Mouse (Mus musculus) c-Kit-positive CD71-positive TER-119-positive erythroid progenitor cells, embryonic 14.5 days (primary cell): Measurements from ENCODE around the gene Amph.
"Not testable (repeated sequence)": the region's sequence is repeated elsewhere in the genome, so short reads cannot be mapped to it uniquely, and the experiment has no call there.

ENCODE experiments used
- DNase-seq: peaks from one replicate; pipeline ENCODE4 v3.0.0-alpha.2; 2013; ENCODE audit warnings: low spot score

Gene Amph

DNA sequence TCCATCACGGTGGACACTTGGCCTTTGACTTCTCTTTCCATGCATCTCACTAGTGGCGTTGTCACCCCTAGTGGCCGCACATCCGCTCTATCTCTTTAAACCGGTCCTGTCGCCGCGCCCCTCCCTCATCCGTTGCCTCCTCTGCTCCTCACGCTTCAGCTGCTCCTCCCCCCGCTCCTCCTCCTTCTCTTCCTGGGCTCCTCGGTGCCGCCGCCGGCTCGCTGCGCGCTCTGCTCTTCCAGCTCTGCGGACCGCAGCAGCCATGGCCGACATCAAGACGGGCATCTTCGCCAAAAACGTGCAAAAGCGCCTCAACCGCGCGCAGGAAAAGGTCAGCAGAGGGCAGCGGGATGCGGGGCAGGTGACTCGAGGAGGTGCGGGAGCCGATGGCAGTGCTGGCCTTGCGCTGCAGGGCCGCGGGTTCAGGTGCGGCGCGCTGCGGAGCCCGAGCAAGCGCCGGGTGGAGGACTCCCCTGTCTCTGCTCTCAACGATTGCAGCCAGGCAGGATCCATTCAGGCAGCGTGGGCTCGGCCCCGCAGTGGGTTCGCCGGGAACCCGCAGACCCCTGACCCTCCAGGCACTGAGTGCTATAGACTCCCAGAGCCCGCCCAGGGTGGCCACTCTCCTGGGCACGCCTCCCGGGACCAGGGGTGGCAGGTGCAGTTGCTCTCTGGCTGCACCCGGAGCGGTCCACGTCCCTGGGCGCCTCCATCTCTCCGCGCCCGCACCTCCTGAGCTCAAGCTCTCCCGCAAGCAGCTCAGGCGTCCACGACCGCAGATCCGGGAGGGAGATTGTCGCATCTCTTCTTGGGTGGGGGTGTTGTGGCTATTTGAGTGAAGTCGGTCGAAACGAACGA, at the start of gene Amph:
Gene Amph (plus strand): TSS at position 35 of the 858 bp plus-strand sequence.
- DNase-seq: no peak

DNA sequence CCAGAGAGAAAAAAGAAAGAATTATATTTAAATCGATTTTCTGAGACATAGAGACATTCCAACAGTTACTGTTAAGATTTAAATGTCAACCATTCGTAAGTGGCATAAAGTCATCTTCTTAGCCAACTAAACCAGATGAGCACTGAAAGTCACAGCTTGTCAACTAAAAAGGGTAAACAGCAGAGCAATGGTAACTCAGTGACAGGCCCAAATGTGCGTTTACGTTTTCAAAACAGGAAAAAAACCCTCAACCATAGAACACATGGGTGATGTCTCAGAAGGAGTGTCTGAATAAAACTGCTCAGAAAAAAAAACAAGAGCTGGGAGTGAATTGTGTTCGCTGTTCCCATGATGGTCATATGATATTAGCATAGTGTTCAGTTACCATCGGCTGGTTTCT, 44.4 kb upstream of the Amph start:
- no peak for DNase-seq

DNA sequence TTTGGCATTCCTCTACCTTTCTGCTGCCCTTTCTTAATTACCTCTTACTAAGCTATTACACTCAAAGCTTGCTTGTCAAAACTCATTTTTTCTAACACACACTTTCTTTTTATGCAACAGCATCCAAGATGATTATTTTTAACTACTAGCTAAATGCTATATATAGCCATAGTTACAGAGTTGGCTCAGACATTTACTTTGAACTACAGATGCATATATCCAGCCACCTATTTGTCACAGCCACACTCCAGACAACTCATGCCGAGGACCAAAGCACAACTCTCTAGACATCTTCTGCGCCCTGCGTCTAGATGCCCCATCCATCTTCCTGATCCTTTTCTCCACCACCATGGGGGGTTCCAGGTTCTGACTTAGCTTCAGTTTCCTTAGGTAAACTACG, 33.2 kb upstream of the Amph start:
- DNase-seq: no peak

DNA sequence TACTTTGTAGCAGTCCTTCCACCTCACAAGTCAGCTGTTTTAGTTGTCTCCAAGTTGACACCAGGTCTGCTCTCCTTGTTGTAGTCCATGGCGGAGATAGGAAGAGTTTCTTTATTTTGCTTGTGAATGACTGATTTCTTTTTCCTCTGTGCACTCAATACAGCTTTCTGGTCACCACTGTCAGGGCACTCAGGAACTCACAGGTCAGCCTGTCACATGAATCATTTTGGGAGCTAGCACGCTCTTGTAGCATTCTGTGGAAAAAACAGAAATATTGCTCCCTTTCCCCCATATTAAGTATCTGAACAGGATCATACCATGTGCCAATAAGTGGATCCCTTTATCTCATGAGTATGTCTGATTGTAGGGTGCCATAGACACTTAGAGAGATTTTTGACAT, 14.8 kb upstream of the Amph start:
- DNase-seq: not testable (repeated sequence)

DNA sequence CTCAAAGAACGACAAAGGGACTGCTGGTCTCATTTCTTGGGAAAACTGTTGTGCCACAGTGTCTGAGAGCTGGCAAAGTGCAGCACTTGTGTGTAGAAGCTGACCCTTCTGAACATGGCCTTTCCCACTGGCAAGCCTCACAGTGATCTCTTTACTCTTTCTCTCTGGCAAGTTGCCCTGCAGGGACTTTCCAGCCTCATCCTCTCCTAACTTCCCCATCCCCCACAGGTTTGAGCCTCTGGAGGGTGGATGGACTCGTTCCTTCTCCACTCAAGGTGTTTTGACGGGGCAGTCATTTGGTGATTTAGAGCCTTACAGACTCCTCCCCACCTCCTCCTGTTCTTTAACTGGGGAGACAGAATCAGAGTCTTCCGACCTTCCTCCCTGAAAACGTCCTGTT, 319 bp upstream of the Amph start:
- no peak for DNase-seq

DNA sequence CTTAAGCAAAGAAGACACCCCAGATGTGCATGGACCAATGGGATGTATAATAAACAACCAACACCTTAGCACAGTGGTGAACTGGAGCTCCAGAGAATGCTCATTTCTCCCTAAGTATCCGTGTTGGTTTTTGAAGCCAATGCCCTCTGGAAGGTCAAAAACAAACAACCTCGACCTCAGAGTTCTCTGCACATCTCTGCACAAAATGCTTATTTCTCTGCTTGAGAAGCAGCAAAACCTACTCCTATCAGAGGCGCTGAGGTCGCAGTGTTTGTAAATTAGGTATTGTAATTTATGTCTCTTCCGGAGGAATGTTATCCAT, 985 bp downstream of the Amph start:
- DNase-seq: no peak

DNA sequence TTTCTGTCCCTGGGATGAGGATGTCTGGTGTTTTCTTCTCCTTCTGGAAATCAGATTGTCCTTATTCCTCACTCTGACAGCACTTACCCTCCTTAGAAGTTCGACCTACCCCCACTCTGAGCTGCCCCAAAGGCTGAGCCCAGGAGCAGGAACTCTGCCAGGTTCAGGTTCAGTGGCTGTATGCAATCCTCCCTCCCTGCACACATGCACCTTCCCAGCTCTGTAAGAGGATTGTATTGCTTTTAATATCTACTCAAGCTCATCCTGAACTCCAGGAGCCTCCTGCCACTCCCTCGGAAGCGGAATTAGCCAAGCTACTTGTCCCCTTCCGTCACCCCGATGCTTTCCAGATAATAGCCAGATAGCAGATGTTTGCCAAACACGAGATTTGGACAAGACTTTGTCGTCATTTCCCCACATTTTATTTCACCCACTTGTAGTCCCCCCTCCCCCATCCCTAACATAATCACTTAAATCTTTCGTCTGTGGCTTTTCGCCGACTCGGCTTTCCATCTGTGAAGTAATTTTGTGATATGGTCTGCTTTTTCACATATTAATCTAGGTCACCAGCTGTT, 1.7 kb downstream of the Amph start:
- DNase-seq: no peak

DNA sequence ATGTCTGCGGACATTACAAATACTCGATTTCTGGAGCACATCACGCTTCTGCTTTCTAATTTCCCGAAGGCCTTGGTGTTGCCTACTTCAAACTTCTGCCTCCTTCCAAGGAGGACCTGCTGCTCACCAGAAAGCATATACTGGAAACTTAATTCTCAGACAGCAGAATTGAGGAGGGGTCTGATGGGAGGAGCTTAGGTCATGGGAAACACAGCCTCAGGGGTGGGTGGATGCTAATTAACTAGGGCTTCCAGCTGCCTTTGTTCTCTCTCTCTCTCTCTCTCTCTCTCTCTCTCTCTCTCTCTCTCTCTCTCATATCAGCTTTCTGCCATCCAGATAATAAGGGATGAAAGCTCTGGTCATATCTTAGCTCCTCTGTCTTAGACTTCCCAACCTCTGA, 5.6 kb downstream of the Amph start:
- DNase-seq: no peak

DNA sequence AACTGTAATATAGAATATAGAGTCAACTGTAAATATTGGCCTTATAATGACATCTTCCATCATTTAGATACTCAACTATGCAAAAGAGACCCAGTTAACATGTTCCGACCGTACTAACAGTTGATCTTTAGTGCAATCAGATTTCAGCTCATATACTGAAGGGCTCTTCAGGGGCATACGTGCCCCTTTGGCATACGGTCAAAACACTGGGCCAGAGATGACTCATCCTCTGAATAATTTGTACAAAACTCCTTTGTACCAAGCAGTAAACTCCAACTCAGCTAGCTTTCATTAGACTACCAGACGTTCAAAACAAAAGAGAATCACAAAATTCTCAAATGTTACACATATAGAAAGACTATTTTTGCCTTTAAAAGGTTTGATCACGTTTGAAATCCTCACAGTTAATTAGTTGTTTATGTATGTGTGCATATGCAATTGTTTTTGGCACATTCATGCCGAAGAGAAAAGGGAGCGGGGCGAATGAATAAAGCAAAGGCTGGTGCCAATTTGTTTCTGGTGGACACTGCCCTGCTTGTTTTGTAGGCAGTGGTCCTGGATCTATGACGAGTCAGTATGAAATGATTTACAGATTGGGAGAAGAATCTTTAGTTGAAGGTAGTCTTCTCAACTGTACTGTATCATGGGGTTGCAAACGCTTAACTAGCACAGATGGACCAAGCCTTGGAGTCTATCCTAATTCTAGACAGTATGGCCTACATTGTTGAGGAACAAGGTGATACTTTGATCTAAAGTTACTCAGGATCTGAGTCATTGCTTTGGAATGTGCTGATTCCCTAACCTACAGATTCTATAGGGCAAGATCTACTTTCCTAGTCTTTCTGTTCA, 8.3 kb downstream of the Amph start:
- DNase-seq: no peak

DNA sequence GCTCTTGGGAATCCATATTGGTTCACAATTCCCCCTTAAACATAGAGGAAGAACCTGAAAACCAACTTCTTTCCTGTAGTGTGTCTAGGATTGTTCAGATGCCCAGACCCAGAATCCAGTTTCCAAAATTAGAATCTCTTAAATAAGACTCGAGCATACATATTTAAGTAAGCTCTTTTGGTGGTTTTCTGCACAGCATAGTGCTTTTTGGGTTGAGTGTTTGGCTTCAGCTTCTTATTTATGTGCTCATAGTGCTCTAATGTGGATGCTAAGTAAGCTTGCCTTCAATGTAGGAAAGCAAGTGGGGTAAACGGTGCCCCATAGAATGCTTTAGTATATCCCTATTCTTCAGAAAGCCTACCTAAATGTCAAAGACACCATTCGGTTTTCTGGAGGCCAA, 9.0 kb downstream of the Amph start:
- DNase-seq: no peak

DNA sequence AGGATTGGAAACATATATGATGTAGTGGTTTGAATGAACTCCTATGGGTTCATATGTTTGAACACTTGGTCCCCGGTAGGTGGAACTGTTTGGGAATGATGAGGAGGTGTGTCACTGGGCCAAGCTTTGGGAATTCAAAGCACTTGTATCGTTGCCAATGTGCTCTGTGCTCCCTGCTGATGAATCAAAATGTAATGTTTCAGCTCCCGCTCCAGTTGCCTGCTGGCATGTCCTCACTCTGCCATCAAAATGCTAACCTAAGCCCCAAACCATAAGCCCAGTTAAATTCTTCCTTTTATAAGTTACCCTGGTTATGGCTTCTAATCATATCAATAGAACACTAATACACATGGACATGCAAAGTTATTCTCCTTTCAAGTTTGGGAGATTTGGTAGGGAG, 24.6 kb downstream of the Amph start:
- no peak for DNase-seq

DNA sequence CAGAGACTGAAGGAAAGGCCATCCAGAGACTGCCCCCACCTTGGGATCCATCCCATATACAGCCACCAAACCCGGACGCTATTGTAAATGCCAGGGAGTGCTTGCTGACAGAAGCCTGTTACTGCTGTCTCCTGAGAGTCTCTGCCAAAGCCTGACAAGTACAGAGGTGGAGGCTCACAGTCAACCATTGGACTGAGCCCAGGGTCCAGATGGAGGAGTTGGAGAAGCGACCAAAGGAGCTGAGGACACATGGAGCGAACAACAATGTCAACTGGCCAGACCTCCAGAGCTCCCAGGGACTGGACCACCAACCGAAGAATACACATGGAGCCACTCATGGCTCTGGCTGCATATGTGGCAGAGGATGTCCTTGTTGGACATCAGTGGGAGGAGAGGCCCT, 26.3 kb downstream of the Amph start:
- DNase-seq: no peak

DNA sequence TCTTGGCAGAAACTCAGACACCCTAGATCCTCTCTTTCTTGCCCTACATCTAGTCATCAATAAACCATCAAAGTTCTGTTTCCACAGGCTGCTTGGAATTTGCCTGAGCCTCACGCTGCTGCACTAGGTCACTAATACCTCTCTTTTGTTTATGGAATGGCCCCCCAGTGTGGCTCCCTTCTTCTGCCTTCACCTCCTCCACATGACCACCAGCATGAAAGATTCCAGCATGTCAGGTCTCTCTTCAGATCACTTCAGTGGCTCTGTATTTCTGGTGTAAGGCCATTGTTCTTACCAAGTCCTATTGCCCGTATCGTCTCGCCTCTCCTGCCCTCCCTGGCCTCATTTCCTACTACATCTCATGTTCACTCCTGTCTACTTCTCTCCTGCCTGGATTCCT, 39.3 kb downstream of the Amph start:
- no peak for DNase-seq

DNA sequence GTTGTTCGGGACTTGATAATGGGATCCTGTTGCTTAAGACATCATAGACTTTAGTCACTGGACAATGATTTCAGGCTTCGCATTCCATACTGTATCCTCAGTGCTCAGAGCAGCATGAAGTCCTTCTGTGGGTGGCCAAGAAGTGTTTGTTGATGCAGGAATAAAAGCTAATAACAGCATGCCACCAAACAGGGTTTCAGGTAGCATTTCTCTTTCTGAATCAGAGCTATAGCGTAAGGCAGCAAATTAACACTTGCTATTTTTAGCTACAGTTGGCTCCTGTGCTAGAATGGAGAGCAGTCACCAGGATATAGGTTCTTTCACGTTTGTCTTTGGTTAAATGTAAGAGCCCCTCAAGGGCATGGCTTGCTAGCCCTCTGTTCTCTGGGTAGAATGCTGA, 40.3 kb downstream of the Amph start:
- DNase-seq: no peak

DNA sequence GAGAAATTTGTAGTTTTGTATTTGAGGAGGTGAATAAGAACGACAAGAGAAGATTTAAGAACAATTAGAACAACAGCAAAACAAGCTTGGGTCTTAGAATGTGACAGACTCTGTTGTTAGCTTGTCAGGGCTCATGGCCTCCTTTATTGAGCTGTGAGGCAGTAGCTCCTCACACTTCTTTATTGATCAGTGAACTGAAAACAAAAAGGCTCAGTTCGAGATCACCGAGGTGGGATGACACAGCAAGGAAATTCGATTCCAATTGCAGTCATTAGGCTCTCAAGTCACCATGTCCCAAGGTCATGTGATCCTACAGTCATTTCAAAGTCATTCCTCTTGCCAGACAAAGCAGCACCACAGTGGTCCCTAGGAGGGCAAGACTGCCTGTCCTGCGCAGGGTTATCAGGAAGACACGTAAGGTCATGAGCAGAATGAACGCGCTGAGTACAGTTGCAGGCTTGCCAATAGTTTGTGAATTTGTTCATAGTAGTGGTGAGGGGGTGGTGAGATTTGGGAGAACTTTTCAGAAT, 41.2 kb downstream of the Amph start:
- no peak for DNase-seq

DNA sequence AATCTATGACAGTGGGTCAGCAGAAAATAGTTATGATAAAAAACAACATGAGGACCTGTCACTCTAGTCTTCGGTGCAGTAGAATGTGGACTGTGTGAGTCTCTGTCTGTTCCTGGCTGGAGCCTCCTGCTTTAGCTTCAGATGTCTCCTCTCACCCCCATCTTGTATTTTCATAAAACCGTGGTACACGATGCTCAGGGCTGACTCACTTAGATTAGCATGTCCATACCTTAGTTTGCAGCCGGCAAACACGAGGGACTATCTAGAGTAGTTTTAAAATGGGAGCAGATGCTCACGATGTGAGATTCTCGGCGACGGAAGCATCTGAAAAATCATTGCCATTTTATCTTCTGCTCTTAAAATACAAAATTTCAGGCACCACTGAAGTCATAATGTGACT, 54.5 kb downstream of the Amph start:
- no peak for DNase-seq

DNA sequence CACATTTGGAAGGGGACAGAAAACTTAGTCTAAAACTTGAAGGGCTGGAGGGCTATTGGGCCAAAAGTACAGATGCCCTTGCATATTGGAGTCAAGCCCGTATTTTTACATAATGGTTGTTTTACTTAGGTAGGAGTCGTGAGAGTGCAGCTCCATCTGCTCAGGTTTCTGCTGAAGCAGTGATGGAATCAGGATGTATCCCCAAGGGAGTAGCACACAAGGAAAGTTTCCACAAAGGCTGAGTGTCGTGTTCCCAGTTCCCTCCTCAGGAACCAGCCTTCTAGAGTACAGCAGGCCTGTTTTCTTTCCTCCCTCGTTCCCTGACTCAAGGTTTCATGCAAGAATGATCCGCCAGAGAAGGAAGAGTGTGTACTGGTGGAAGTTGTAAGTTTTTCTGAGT, 56.4 kb downstream of the Amph start:
- no peak for DNase-seq

DNA sequence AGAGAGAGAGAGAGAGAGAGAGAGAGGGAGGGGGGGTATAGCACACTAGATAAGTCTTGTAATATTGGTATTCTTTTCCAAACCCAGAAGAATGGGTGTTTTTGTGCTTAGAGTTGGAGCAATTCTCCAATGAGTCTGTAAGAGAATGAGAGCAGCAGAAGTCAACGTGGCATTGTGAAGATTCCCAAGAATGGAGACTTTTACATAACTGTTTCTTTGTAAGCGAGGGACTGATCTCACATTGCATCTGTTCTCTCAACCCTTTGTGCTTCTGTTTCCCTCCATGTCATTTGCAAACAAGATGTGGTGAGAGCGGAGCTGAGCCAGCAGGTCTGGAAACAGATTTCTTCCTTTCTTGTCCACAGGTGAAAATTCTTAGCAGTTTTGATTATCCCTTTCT, 60.4 kb downstream of the Amph start:
- DNase-seq: no peak

DNA sequence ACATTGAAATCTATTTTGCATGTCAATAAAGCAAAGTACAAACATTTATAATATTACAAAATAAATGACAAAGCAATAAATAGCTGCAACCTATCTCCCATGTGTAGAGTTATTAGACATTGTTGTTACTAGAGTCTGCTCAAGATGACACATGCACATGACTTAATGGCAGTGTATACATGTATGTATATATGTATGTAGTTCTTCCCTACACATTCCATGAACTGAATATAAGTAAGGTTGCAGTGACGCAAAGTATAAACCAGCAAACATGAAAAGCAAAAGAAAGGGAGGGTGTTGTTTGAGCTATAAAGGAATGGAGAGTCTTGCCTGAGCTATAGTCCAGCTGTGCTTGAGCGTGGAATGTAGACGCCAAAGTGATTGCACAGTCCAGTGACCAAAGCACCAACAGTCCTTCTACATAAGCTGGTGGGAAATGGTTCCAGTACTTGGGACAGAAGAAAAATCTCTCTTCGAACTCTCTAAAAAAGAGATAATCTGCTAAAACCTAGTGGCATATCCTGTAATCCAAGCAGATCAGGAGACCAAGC, 66.9 kb downstream of the Amph start:
- DNase-seq: no peak

DNA sequence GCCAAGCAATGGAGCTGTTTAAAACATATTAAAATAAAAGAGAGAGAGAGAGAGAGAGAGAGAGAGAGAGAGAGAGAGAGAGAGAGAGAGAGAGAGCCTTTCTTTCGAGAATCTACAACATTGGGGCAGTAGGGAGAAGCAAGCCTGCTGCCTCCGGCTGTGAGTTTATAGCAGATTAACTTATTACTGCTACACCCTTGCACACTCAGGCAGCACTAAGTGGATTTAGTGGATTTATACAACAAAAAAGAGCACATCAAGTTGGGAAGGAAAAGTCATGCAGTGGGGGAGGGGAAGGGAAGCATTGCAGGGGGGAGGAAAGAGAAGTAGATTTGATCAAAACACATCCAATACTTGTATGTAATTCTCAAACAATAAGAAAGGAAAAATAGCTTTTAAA, 73.5 kb downstream of the Amph start:
- DNase-seq: no peak

DNA sequence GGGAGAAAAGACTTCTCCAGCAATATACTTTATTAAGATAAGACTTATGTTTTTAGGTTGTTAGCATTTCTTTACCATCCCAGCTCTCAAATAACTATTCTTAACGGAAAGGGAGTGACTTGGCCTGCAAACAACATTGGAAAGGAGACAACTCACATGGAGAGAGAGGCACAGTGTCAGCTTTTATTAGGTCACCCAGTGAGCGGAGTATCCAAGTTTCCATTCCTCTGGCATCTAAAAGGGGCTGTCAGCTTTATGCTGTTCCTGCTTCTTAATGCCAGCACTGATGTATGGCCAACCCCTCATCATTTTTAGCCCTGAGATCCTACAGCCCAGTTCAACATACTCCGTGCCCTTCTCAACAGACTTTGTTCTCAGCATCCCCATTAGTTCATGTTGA, 74.3 kb downstream of the Amph start:
- no peak for DNase-seq

DNA sequence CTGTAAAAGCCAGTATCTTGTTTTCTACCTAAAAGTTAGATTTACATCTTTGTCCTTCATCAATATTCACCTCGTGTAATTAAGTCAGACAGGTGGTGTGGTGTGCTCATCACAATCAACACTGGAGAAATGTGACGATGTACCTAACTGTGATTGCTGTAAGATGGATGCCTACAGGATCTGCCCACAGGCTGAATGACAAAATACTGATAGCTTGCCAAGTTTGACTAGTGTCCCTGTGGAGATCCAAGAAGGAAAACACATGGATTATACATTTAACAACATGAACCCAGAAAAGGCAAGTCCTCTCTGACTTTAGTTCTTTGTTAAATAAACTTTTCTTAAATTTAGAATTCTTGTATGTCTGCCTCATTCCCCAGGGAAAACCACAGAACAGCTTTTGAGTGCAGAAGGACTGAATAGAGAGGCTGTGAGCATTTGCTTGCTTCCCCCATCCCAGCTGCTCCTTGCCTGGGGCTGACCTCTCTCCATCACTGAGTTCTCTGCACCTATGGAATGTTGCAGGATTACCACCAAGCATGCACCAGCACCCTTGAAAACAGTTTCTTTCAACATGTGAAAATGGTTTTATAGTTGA, 77.2 kb downstream of the Amph start:
- DNase-seq: no peak
